ENCODE assay signal across 7 mouse cellular contexts in genomic region chr19:5087884-5088728, GRCm38 (mm10). TPM values are rescaled to one million over a fixed set of nuclear protein-coding genes. Genes with fewer than 3 reads are reported as not detected.
DNase-seq lines count a peak whose midpoint lies in the region; ATAC-seq lines count a peak whose summit lies in the region.

Gene Yif1a (plus strand): TSS chr19:5088538.

- peak within 1 kb of the TSS; percentile 76 for H3K27ac ChIP-seq in intestine, embryonic 15.5 days
- H3K27ac ChIP-seq in midbrain, embryonic 10.5 days (replicated peaks), result peak within 1 kb of the TSS; percentile 84

- H3K4me3 ChIP-seq in intestine, embryonic 15.5 days (replicated peaks), result peak within 1 kb of the TSS; percentile 73
- peak within 1 kb of the TSS; percentile 91 for H3K4me3 ChIP-seq in midbrain, embryonic 10.5 days

- peaks cover 32% of the 10 kb centered on the region for H3K27me3 ChIP-seq in intestine, embryonic 15.5 days (replicated peaks)
- peaks cover 35% of the 10 kb centered on the region for H3K27me3 ChIP-seq in midbrain, embryonic 10.5 days (ENCODE audit: low read depth, poor library complexity, severe bottlenecking)

- no peaks in the 10 kb centered on the region for H3K9me3 ChIP-seq in intestine, embryonic 15.5 days
- no peaks in the 10 kb centered on the region for H3K9me3 ChIP-seq in midbrain, embryonic 10.5 days (replicated peaks)

- H3K9ac ChIP-seq in intestine, embryonic 15.5 days, result peak within 1 kb of the TSS; percentile 79

- DNase-seq in adrenal gland, adult 2 months, result peak; percentile 95
- peak; percentile 94 for DNase-seq in embryo, embryonic 11.5 days (ENCODE audit: low read depth, low spot score)
- DNase-seq in gastrocnemius, postnatal 36 days, result peak; percentile 87 to 88
- peak; percentile 95 to 100 for DNase-seq in left cerebral cortex, postnatal 25 days (ENCODE audit: low spot score in 2 of 2)
- peak; percentile 94 for DNase-seq in midbrain, embryonic 10.5 days (ENCODE audit: low spot score)
- DNase-seq in right cerebral cortex, postnatal 4 days, result peak; percentile 79

- peak; percentile 96 for ATAC-seq in intestine, embryonic 15.5 days

- intact Hi-C loops in gastrocnemius, postnatal 36 days (cut with DNase I), result no loop called here
- intact Hi-C loops in left cerebral cortex, postnatal 25 days (cut with DNase I), result no loop called here

- WGBS in intestine, embryonic 15.5 days, result under 1% methylated on average over 58 of the region's 58 CpGs
- under 1% methylated on average over 58 of the region's 58 CpGs for WGBS in midbrain, embryonic 10.5 days

- peaks cover 30% of the 10 kb centered on the region for H3K36me3 ChIP-seq in intestine, embryonic 15.5 days
- H3K36me3 ChIP-seq in midbrain, embryonic 10.5 days, result peaks cover 34% of the 10 kb centered on the region

- H3K4me1 ChIP-seq in intestine, embryonic 15.5 days (replicated peaks), result peaks cover 23% of the 10 kb centered on the region
- H3K4me1 ChIP-seq in midbrain, embryonic 10.5 days, result peaks cover 31% of the 10 kb centered on the region

- H3K4me2 ChIP-seq in intestine, embryonic 15.5 days (replicated peaks), result peak within 1 kb of the TSS; percentile 79

RNA-seq across cellular contexts. Expression of gene Yif1a, which starts in this region (rescaled TPM):
- total RNA-seq in adrenal gland, adult 2 months (2021), result 10 to 100 TPM; 69.5 to 82.3 TPM
- 135 and 147 TPM in 2 replicates for polyA plus RNA-seq in adrenal gland, adult 2 months (2012; rRNA removed)
- total RNA-seq in gastrocnemius, postnatal 36 days (2021), result 10 to 100 TPM; 38.2 to 44.7 TPM
- 109 and 126 TPM in 2 replicates for polyA plus RNA-seq in intestine, embryonic 15.5 days (2015; fragmentation: Nextera tagmentation; extraction: Ambion mirVana)
- total RNA-seq in left cerebral cortex, postnatal 25 days (2021), result 10 to 100 TPM; 24.6 to 26.0 TPM
- 85.1 and 90.7 TPM in 2 replicates for polyA plus RNA-seq in midbrain, embryonic 10.5 days (2016; fragmentation: Nextera tagmentation; extraction: Ambion mirVana)

Comparison
In these comparisons a context has a peak if more than half of its experiments do, and no peak if none do; other contexts are left out.
1. Peak in every context shown above with its lines: DNase-seq, ATAC-seq, H3K4me3 ChIP-seq and H3K27ac ChIP-seq.